Mouse (Mus musculus): ENCODE data around the gene Myo1d.

Myo1d gene

GRCm38 (mm10) chr11:80781535-80781934 is 1.7 kb upstream of the Myo1d start:
- DNase-seq (ENCODE audit: low read depth, low spot score): no peak

- no peak for DNase-seq (ENCODE audit: low read depth, low spot score)
Measured at GRCm38 (mm10) chr11:80778916-80779526, 804 bp downstream of the Myo1d start.

GRCm38 (mm10) chr11:80778157-80778556 is 1.7 kb downstream of the Myo1d start:
- DNase-seq (ENCODE audit: low read depth, low spot score): no peak

GRCm38 (mm10) chr11:80777708-80778107 is 2.1 kb downstream of the Myo1d start:
- DNase-seq (ENCODE audit: low read depth, low spot score): no peak

DNA sequence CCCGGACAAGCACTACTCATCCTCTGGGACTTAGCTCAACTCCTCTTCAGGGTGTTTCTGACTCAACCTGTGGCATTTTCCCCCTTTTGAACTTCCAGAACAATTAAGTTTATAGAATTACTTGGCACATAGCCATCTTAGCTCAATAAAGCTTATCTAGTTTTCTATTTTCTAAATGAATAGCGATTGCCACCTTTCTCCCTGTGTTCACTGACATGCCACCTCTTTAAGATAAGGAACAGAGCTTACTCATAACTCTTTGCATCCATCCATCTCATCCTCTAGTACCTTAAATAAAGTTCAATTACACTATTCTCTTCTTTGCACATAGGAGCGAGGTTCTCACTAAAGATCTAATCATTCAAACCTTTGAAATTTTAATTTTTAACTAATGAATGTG is 4.3 kb downstream of the Myo1d start:
- DNase-seq (ENCODE audit: low read depth, low spot score): no peak

GRCm38 (mm10) chr11:80772595-80773210 is 7.1 kb downstream of the Myo1d start:
- DNase-seq (ENCODE audit: low read depth, low spot score): no peak

- DNase-seq (ENCODE audit: low read depth, low spot score): no peak
Measured at GRCm38 (mm10) chr11:80771596-80772250, 8.1 kb downstream of the Myo1d start.

- DNase-seq (ENCODE audit: low read depth, low spot score): no peak
Measured at GRCm38 (mm10) chr11:80771186-80771585, 8.6 kb downstream of the Myo1d start.

DNA sequence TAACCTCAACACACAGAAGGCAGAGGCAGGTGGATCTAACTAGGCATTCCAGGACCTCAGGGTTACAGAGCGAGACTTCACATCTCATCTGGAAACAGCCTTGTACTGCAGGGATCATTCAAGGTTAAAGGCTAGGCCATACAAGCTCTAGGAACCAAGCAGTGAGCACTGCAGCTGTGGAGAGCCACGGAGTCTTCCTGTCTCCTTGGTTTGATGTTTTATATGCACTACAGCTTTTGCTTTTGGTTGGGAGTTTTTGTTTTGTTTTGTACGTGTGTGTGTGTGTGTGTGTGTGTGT is 12.6 kb downstream of the Myo1d start:
- no peak for DNase-seq (ENCODE audit: low read depth, low spot score)

DNA sequence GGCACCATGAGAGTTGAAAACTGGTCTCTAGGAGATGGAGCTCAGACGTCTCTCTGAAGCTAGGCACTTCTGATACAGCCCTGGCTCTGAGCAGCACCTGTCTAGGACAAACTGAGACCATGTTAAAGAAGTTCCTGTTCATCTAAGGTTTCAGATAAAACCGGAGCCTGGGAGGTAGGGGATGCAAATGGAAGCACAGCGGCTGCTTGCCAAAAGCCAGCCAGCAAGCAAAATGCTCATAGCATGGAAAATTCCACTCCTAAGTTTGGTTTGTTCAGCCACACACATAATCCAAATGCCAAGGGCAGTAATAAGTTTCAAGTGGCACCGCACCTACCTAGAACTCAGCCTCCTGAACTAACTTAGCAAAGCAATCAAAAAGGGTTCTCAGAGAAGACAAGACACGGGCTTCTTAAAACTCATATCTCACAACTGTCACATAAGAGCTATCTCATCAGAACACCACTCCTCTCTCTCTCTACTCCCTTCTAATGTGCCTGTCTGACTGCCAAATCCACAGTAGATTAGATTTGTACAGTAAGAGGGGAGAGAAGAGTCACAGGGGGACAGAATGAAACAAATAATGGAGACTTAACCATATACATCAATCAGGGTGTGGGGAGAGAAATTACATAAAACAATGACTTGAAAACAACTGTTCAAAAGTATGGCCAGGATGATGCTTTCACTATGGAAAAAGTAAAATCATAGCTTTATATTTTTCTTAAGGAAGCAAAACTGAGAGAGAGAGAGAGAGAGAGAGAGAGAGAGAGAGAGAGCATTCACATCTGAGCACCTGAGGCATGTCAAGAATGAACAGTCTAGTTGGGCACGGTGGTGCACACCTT is 13.1 kb downstream of the Myo1d start:
- DNase-seq (ENCODE audit: low read depth, low spot score): no peak

GRCm38 (mm10) chr11:80766068-80766467 is 13.8 kb downstream of the Myo1d start:
- DNase-seq (ENCODE audit: low read depth, low spot score): no peak

DNA sequence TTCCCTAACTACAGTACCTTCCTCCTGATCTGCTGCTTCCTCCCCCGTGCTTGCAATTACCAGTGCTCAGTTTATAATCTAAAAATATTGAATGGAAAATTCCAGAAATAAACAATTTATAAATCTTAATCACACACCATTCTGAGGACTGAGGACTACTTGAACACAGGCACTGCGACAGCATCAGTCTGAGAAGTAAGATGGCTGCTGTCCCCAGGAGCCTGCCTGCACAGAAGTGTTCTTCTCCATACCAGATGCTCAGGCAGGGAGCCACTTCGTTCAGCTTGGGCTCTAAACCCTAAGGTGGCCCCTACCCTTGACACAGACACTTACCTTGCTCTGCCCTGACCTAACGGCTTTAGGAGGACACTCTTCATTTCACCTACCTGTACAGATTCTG is 17.8 kb downstream of the Myo1d start:
- DNase-seq (ENCODE audit: low read depth, low spot score): no peak

GRCm38 (mm10) chr11:80761285-80761974 is 18.4 kb downstream of the Myo1d start:
- no peak for DNase-seq (ENCODE audit: low read depth, low spot score)

- DNase-seq (ENCODE audit: low read depth, low spot score): no peak
Measured at GRCm38 (mm10) chr11:80759023-80759422, 20.8 kb downstream of the Myo1d start.

DNA sequence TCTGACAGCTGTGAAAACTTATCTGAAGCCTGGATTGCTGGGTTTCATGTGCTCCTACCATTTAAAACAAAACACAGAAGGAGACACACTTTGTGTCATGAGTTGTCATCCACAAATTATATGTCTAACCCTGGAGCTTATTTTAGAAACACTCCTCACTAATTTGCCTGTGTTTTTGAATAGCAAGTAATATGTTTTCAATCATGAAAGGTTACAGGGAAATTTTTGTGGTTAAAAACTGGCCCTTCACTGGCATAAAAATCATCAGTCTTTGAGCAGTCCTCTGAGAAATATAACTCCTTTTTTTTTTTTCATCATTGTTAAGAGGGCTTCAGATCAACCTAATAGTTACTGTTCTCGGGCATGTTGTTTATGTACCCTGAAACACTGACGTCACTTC is 25.6 kb downstream of the Myo1d start:
- no peak for DNase-seq (ENCODE audit: low read depth, low spot score)

DNA sequence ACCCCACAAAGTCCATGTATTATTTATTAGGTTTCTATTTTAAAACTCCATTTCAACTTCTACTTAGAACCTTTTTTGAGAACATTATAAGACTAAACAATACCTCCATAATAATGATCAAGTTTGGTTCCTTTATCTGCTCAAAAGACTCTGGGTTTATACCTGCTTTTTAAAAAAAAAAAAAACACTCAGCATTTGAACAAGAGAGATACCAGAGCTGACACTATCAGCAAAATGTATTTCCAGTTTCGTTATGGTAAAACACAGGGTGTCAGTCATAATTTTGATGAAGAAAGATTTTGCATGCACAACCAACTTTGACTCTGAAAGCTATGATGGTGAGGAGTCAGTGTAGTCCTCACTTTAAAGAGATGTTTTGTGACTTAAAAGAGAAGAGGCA is 28.7 kb downstream of the Myo1d start:
- DNase-seq (ENCODE audit: low read depth, low spot score): no peak

- peak; percentile 45 for DNase-seq (ENCODE audit: low read depth, low spot score)
Measured at GRCm38 (mm10) chr11:80749187-80749586, 30.6 kb downstream of the Myo1d start.

DNA sequence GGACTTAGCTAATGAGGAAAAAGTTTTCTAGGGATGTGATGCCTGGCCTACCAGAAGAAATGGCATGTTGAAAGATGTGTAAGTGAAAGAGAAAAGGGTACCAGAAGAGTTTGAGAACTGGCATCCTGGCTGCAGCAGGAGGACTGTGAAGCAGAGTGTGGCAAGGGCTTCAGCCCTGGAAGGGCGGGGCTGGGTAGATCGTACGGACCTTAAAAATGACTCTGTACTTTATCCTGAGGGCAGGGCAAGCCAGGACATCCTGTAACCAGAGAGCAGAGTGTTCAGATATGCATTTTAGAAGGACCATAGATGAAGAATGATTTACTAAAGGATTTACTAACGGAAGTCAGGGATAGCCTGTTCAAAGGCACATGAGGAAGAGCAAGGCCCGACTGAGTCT is 34.4 kb downstream of the Myo1d start:
- no peak for DNase-seq (ENCODE audit: low read depth, low spot score)

GRCm38 (mm10) chr11:80743823-80744410 is 35.9 kb downstream of the Myo1d start:
- no peak for DNase-seq (ENCODE audit: low read depth, low spot score)

GRCm38 (mm10) chr11:80742462-80742861 is 37.4 kb downstream of the Myo1d start:
- DNase-seq (ENCODE audit: low read depth, low spot score): no peak

- no peak for DNase-seq (ENCODE audit: low read depth, low spot score)
Measured at GRCm38 (mm10) chr11:80734771-80735170, 45.1 kb downstream of the Myo1d start.
